Mouse (Mus musculus) midbrain, embryonic 10.5 days (tissue): ENCODE data around the gene Man2a2. TPM values are rescaled to one million over a fixed set of nuclear protein-coding genes. Genes with fewer than 3 reads are reported as not detected.
"Not testable (repeated sequence)": the region's sequence is repeated elsewhere in the genome, so short reads cannot be mapped to it uniquely, and the experiment has no call there.

Source experiments
- DNase-seq: peaks from one replicate; pipeline ENCODE4 v3.0.0-alpha.2; 2017; ENCODE audit warnings: low spot score
- H3K27ac ChIP-seq: fragments of 300-500 bp; sonication (generic); replicated peaks from 2 replicates; pipeline ENCODE4 v1.5.1; 2016; ENCODE audit warnings: mild to moderate bottlenecking
- H3K27me3 ChIP-seq: fragments of 300-500 bp; sonication (generic); 2 replicates; pipeline ENCODE4 v1.6.1; 2016; ENCODE audit warnings: low read depth, mild to moderate bottlenecking; ENCODE audit not compliant: poor library complexity, severe bottlenecking
- H3K36me3 ChIP-seq: fragments of 300-500 bp; sonication (generic); 2 replicates; pipeline ENCODE4 v1.6.1; 2016; ENCODE audit warnings: mild to moderate bottlenecking, moderate library complexity
- H3K4me1 ChIP-seq: fragments of 300-500 bp; sonication (generic); 2 replicates; pipeline ENCODE4 v1.6.1; 2016
- H3K4me3 ChIP-seq: fragments of 300-500 bp; sonication (generic); 2 replicates; pipeline ENCODE4 v1.5.1; 2016; ENCODE audit warnings: mild to moderate bottlenecking, moderate library complexity
- H3K9me3 ChIP-seq: fragments of 300-500 bp; sonication (generic); replicated peaks from 2 replicates; pipeline ENCODE4 v1.6.1; 2016; ENCODE audit warnings: mild to moderate bottlenecking
- WGBS: fragments of 180-500 bp; shearing (Covaris S2); methylation state at CpG from one replicate; pipeline ENCODE4 v1.1.7; 2016; 5-methylcytosine and 5-hydroxymethylcytosine counted together
- polyA plus RNA-seq: library from polyadenylated mRNA; unstranded; fragments of >200 nt; fragmentation: Nextera tagmentation; extraction: Ambion mirVana; gene quantifications from 2 replicates; pipeline ENCODE4 v1.2.1, GENCODE M21; 2016

The Man2a2 gene
- polyA plus RNA-seq, 1 experiment from 2014 or later, result 15.7 TPM

DNA sequence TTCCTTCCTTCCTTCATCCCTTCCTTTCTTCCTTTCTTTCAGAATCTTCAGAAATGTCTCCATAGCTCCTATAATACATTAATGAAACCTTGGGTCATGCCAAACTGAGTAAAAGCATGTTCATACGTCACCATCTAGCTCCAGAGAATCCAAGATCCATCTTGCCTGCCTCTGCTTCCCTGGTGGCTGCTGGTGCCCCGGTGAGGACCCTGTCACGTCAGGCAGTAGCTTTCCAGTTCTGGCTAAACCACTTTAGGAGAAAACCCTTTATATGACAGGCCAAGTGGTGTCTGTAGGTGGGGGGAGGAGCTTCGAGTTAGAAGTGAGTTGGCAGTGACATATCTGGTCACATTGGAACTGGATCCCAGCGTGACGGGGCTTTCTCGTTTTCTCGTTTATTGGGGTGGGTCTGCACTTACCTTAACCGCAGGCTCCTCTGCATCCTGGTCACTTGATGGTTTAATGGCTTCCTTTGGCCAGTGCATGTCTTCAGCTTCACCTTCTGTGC lies 34.1 kb upstream of the Man2a2 start, which contains the start of gene Furin:
TSS of gene Furin (minus strand) at position 249 of the 508 bp plus-strand sequence.
- no peak within 1 kb of the TSS for H3K27ac ChIP-seq
- 76% methylated on average over 9 of the region's 9 CpGs for WGBS

DNA sequence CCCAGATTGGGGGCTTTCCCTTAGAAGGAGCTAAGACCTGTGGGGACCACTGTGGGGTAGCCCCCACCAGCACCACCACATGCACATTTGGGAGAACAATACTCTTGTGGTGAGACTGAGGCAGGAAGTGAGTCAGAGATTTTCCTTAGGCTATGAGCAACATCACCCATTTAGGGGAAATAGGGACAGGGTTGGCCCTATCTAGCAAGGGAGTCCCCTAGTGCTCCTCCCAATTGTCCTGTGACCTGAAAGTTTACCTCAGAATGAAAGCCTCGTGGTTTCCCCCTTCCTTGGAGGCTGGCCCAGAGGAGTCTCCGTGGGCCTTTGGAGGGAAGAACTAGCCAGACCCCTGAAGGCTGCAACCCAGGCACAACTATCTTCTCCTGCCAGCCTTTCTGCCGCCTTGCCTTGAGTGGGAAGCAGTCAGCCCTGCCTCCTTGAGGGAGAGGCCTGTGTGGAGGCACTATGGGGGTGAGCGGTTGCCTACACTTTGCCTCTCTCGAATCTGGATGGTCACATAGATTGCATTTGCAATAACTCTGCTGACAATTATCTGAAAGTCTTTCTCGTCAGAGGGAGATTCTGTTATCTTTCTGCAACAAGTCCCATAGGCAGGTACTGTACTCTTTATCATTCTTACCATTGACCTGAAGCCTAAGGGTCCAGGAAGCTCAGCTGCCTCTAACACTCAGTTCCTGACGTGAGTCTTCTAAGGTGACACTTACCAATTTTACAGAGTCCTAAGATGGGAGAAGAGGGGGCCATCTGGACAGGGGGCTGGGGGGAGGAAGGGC lies 33.1 kb upstream of the Man2a2 start:
- no peak for DNase-seq
- Histone ChIP-seq H3K9me3 (no peaks in the 10 kb centered on the region), H3K4me3 (no peak overlapping the region), H3K4me1 (peaks cover 29% of the 10 kb centered on the region), H3K27ac (no peak overlapping the region), H3K27me3 (peaks cover 40% of the 10 kb centered on the region), H3K36me3 (no peaks in the 10 kb centered on the region)
- 66% methylated on average over 7 of the region's 7 CpGs for WGBS

More for the DNA sequence above, 34.1 kb upstream of the Man2a2 start, which contains the start of gene Furin:
- Histone ChIP-seq H3K27me3 (peaks cover 40% of the 10 kb centered on the region), H3K9me3 (no peaks in the 10 kb centered on the region), H3K36me3 (no peaks in the 10 kb centered on the region), H3K4me1 (peaks cover 23% of the 10 kb centered on the region), H3K4me3 (no peak within 1 kb of the TSS)
- no peak for DNase-seq

DNA sequence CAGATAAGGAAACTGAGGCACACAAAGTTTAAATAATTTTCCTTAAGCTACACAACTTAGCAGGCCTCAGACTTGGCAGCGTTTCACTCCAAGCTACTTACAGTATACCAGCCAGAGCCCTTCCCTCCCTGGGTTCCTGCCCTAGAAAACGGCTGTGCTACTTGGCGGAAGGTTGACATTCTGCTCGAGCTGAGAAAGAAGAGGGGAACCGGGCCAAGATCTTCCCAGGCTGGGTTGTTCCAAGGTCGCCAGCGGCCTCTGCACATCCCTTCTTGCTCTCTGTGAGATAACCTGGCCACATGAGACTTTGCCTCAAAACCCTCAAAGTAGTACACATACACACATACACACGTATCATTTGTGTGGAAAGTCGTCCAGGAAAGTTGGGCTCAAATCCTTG lies 32.4 kb upstream of the Man2a2 start:
- peaks cover 33% of the 10 kb centered on the region for H3K4me1 ChIP-seq
- no peaks in the 10 kb centered on the region for H3K9me3 ChIP-seq
- H3K4me3 ChIP-seq, result no peak overlapping the region; the same call in 1 of the 2 replicates
- H3K27ac ChIP-seq, result no peak overlapping the region
- WGBS, result 57% methylated on average over 9 of the region's 9 CpGs
- DNase-seq, result no peak
- H3K27me3 ChIP-seq, result peaks cover 40% of the 10 kb centered on the region
- 0 out of 2 replicates have a peak, but pooled peaks cover 3% of the 10 kb centered on the region for H3K36me3 ChIP-seq

DNA sequence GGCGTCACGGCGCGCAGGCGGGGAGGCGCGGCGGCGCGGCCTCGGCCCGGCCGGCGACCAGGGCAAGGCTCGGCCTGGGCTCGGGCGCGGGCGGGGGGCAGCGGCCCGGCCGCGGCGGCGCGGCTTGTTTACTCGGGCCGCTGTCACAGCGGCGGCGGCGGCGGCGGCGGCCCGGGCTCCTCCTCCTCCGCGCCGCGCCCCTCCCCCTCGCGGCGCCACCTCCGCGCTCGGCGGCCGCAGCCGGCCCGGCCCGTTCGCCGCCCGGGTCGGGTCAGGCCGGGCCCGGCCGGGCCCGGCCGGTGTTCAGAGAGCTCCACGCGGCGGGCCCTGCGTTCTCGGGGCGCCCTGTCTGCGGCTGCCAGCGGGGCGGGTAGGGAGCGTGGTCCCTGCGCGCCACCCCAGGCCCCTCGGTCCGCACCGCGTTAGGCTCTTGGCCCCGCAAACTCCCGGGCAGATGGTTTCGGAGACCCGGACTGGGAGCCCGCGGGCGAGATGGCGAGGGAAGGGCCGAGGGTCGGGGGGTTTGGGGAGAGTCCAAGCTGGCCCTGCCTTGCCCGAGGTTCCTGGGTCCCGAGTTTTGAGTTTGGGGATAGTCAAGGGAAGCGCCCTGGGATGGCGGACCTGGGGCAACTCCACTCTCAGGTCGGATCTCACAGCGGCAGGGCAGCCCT lies 31.6 kb upstream of the Man2a2 start:
- Histone ChIP-seq H3K4me3 (peak overlapping the region; percentile 91), H3K27ac (peak overlapping the region; percentile 89)
- 7% methylated on average over 92 of the region's 92 CpGs for WGBS

DNA sequence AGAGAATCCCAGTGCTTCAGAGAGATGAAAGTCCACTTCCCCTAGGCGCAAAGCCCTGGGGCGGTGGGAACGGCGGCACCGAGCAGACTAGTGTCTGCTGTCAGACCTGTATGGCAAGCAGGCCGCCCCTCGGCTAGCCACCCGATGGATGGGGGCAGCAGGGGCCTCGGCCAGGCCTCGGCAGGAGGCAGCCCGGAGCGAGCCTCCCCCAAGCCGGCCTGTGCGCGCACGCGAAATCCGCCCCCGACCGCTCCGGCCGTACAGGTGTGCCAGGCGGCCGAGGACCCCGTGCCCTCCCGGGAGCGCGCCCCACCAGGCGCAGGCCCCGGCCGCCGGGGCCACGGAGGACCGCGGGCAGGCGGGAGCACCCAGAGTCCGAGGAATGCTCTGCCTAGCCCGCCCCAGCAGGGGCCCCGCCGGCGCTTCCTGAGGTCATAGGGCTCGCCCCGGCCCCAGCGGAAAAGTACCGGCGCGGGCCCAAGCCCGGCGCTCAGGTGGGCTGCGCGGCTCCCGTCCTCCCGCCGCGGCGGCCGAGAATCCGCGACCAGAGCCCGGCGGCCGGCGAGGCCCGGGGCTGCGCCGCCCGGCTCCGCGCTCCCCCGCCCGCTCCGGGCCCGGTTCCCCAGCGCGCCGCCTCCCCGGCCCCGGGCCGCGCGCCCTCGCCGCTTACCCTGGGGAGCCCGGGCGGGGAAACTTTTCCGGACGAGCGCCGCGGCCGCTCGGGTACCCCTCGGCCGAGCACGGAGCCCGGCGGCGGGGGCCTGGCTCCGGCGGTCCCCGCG lies 30.9 kb upstream of the Man2a2 start:
- Histone ChIP-seq H3K27me3 (peaks cover 40% of the 10 kb centered on the region), H3K4me3 (peak overlapping the region; percentile 91), H3K27ac (peak overlapping the region; percentile 89), H3K9me3 (no peaks in the 10 kb centered on the region), H3K36me3 (peaks cover 16% of the 10 kb centered on the region), H3K4me1 (peaks cover 33% of the 10 kb centered on the region)
- WGBS, result 2% methylated on average over 91 of the region's 102 CpGs
- peak; percentile 63 for DNase-seq

More for the DNA sequence above, 31.6 kb upstream of the Man2a2 start:
- H3K27me3 ChIP-seq, result peaks cover 40% of the 10 kb centered on the region
- H3K9me3 ChIP-seq, result no peaks in the 10 kb centered on the region
- peaks cover 9% of the 10 kb centered on the region for H3K36me3 ChIP-seq
- H3K4me1 ChIP-seq, result peaks cover 33% of the 10 kb centered on the region
- peak; percentile 77 for DNase-seq

DNA sequence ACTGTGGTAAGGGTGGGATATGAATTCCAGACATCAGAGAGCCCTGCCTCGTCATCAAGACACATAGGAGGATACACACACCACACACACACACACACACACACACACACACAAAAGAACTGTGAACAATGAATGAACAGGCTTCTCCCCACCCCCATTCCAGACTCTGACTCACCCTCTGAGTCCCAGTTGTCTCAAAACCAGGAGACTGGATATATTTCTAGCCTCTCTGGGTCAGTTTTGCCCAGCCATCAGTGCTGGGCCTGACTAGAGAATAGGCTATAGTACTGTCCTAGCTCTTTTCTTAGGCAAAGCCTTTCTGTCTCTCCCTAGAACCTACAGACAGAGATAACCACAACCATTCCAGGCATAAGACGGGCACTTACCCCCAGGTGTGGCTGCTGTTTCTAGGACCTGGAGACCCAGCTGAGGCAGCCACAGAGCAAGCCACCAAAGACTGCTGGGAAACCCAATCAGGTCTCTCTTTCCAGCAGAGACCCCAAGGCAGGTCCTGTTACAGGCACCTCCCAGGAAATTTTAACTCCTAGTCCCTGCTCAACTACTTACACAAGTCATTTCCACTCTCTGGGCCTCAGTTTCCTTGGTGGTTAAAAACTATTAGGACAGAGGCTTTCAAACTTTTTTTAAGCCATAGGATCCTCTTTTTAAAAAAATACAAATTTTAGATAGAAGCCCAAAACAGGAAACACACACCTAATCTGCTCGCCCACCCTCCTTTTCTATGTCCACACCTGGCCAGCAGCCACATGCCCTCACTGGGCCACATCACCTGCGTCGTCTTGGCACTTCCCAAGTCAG lies 30.1 kb upstream of the Man2a2 start:
- Histone ChIP-seq H3K27me3 (peaks cover 40% of the 10 kb centered on the region), H3K27ac (peak overlapping the region; percentile 89), H3K4me3 (peak overlapping the region; percentile 91), H3K9me3 (no peaks in the 10 kb centered on the region), H3K4me1 (peaks cover 33% of the 10 kb centered on the region), H3K36me3 (peaks cover 24% of the 10 kb centered on the region)
- no peak for DNase-seq
- 24% methylated on average over 5 of the region's 5 CpGs for WGBS

DNA sequence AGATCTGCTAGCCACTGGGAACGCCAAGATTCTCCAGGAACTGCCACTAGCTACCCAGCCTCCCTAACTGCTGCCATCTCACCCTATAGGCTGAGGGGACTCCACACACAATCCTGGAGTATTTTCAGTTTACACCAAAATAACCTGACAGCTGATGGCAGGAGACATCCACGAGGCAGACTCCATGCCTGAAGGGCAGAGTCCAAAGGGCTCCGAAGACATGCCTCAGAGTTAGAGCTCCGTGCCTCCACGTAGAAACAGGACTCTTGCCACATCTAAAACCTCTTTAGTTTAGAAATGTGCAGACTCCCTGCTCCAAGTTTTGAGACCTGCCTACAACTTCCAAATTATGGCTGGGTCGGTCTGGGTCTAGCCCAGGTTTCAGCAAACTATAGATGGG lies 29.4 kb upstream of the Man2a2 start:
- Histone ChIP-seq H3K36me3 (peaks cover 29% of the 10 kb centered on the region), H3K9me3 (no peaks in the 10 kb centered on the region), H3K27ac (no peak overlapping the region), H3K27me3 (peaks cover 33% of the 10 kb centered on the region), H3K4me3 (no peak overlapping the region), H3K4me1 (peaks cover 33% of the 10 kb centered on the region)
- WGBS, result 79% methylated on average over 6 of the region's 6 CpGs
- DNase-seq, result no peak

DNA sequence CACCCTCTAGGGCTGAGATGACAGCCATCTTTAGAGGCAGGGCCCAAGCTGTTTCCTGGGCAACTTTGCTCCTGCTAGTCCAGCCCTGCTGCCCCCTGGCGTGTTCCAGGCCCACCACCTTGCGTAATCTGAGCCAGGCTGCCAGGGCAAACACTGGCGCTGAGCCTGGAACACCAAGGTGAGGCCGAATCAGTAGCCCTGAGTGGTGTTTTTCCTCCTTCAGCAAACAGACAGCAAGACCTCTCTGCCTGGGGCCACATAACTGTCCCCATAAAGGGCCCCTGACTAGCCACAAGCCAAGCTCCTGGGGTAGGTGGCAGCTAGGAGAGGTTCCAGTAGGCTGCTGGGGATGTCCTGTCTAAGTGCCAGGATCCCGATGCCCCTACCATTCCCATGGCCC lies 28.9 kb upstream of the Man2a2 start:
- DNase-seq, result no peak
- peaks cover 28% of the 10 kb centered on the region for H3K27me3 ChIP-seq
- peaks cover 34% of the 10 kb centered on the region for H3K36me3 ChIP-seq
- H3K9me3 ChIP-seq, result no peaks in the 10 kb centered on the region
- H3K4me1 ChIP-seq, result peaks cover 33% of the 10 kb centered on the region
- 60% methylated on average over 5 of the region's 5 CpGs for WGBS
- peak overlapping the region; percentile 38; the same call in 1 of the 2 replicates for H3K27ac ChIP-seq
- H3K4me3 ChIP-seq, result no peak overlapping the region

DNA sequence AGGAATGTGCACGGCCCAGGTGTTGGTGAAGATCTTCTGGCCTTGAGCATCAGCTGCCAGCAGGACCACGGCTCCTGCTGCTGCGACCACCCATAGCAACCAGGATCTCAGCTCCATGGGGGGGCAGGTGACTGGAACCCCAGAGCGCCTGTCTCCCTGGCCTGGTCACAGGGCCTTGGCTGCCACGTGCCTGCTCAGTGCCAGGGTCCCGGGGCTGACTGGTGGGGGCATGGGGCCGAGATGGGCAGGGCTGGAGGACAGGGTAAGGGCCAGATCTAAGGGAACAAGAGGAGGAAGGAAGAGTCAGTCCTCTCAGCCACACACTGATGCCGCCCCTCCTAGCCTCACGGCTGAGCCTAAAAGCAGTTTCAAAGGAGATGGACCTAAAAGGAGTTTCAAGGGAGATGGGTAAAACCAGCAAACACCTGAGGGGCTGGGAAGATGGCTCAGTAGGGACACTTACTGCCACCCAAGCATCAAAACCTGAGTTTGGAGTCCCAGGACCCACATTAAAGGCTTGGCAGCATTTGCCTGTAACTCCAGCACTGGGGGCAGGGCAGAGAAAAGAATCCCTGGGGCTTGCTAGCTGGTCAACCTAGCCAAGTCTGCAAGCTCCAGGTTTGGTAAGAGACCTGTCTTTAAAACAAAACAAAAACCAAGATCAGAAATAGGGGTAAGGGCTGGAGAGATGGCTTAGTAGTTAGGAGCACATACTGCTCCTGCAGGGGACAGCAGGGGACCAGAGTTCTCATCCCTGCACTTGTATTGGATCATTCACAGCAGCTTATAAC lies 27.7 kb upstream of the Man2a2 start:
- no peak overlapping the region for H3K4me3 ChIP-seq
- H3K9me3 ChIP-seq, result no peaks in the 10 kb centered on the region
- WGBS, result 72% methylated on average over 9 of the region's 9 CpGs
- H3K4me1 ChIP-seq, result peaks cover 33% of the 10 kb centered on the region
- no peak overlapping the region for H3K27ac ChIP-seq
- DNase-seq, result no peak
- peaks cover 41% of the 10 kb centered on the region for H3K36me3 ChIP-seq
- H3K27me3 ChIP-seq, result peaks cover 16% of the 10 kb centered on the region

DNA sequence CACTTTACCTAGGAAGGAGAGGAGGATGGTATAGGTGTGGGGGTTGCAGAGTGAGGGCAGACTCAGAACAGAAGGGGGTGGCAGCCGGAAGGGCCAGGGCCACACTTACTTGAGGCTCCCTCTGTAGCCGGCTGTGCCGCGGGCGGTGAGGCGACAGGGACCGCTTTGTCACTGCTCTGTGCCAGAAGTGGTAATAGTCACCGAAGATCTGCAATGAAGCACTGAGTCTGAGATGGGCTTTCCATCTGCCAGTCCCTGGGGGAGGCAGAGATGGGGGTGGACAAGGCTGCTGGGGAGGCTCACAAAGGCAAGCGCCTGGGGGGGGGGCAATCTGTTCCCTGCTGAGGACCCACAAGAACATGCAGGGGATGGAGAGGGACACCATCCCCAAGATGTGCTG lies 26.8 kb upstream of the Man2a2 start:
- Histone ChIP-seq H3K4me1 (peaks cover 30% of the 10 kb centered on the region), H3K9me3 (no peaks in the 10 kb centered on the region), H3K4me3 (no peak overlapping the region), H3K27me3 (peaks cover 7% of the 10 kb centered on the region; the same call in 1 of the 2 replicates), H3K36me3 (peaks cover 49% of the 10 kb centered on the region), H3K27ac (no peak overlapping the region)
- WGBS, result 79% methylated on average over 9 of the region's 9 CpGs
- no peak for DNase-seq

DNA sequence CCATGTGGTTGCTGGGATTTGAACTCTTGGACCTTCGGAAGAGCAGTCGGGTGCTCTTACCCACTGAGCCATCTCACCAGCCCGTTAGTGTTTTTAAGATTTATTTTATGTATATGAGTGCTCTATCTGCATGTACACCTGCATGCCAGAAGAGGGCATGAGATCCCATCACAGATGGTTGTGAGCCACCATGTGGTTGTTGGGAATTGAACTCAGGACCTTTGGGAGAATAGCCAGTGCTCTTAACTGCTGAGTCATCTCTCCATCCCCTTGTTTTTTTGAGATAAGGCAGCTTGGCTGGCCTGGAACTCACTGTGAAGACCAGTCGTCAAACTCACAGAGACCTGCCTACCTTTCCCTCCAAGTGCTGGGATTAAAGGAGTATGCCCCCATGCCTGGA lies 25.3 kb upstream of the Man2a2 start:
- H3K27me3 ChIP-seq, H3K27ac ChIP-seq, DNase-seq, H3K9me3 ChIP-seq, H3K4me3 ChIP-seq: not testable (repeated sequence)
- Histone ChIP-seq H3K4me1 (peaks cover 22% of the 10 kb centered on the region), H3K36me3 (peaks cover 65% of the 10 kb centered on the region)
- 92% methylated on average over 4 of the region's 4 CpGs for WGBS
